Mouse (Mus musculus): Measurements from ENCODE around the gene Tbccd1. TPM values are rescaled to one million over a fixed set of nuclear protein-coding genes. Genes with fewer than 3 reads are reported as not detected.
"Not testable (repeated sequence)": the region's sequence is repeated elsewhere in the genome, so short reads cannot be mapped to it uniquely, and the experiment has no call there.

The Tbccd1 gene
- polyA plus RNA-seq, 1 experiment from 2014 or later: 24.0 TPM

GRCm38 (mm10) chr16:22779228-22779835, 78.1 kb downstream of the Tbccd1 start:
- H3K27ac ChIP-seq: no peak overlapping the region
- H3K4me2 ChIP-seq: no peak overlapping the region
- H3K9me3 ChIP-seq (replicated peaks): no peaks in the 10 kb centered on the region
- WGBS (ENCODE audit: insufficient replicate concordance): 74% methylated on average over 3 of the region's 3 CpGs
- ATAC-seq (ENCODE audit: low read depth): no peak
- no peaks in the 10 kb centered on the region for H3K27me3 ChIP-seq
- H3K4me3 ChIP-seq (replicated peaks): no peak overlapping the region
- no peaks in the 10 kb centered on the region for H3K36me3 ChIP-seq
- no peak for DNase-seq
- no peak overlapping the region for H3K9ac ChIP-seq
- H3K4me1 ChIP-seq (replicated peaks): no peaks in the 10 kb centered on the region

GRCm38 (mm10) chr16:22778296-22778695, 79.2 kb downstream of the Tbccd1 start:
- H3K4me3 ChIP-seq (replicated peaks); H3K4me1 ChIP-seq (replicated peaks); H3K36me3 ChIP-seq; H3K27me3 ChIP-seq; DNase-seq; H3K9me3 ChIP-seq (replicated peaks); ATAC-seq (ENCODE audit: low read depth); H3K27ac ChIP-seq; H3K9ac ChIP-seq; H3K4me2 ChIP-seq: not testable (repeated sequence)
- 79% methylated on average over 12 of the region's 12 CpGs for WGBS (ENCODE audit: insufficient replicate concordance)

GRCm38 (mm10) chr16:22775471-22775985, 81.9 kb downstream of the Tbccd1 start:
- no peaks in the 10 kb centered on the region for H3K27me3 ChIP-seq
- no peaks in the 10 kb centered on the region for H3K9me3 ChIP-seq (replicated peaks)
- WGBS (ENCODE audit: insufficient replicate concordance): 53% methylated on average over 5 of the region's 5 CpGs
- no peak overlapping the region for H3K4me3 ChIP-seq (replicated peaks)
- H3K4me1 ChIP-seq (replicated peaks): no peaks in the 10 kb centered on the region
- no peaks in the 10 kb centered on the region for H3K36me3 ChIP-seq
- no peak for ATAC-seq (ENCODE audit: low read depth)
- DNase-seq: no peak
- H3K4me2 ChIP-seq: no peak overlapping the region
- H3K9ac ChIP-seq: no peak overlapping the region
- no peak overlapping the region for H3K27ac ChIP-seq

GRCm38 (mm10) chr16:22768661-22769060, 88.8 kb downstream of the Tbccd1 start:
- Histone ChIP-seq H3K27ac (no peak overlapping the region), H3K4me3 (replicated peaks) (no peak overlapping the region), H3K27me3 (no peaks in the 10 kb centered on the region), H3K36me3 (no peaks in the 10 kb centered on the region), H3K4me2 (no peak overlapping the region), H3K4me1 (replicated peaks) (no peaks in the 10 kb centered on the region), H3K9ac (no peak overlapping the region), H3K9me3 (replicated peaks) (no peaks in the 10 kb centered on the region)
- WGBS (ENCODE audit: insufficient replicate concordance): 73% methylated on average over 8 of the region's 8 CpGs
- ATAC-seq (ENCODE audit: low read depth) (no peak), DNase-seq (no peak)

GRCm38 (mm10) chr16:22767405-22767804, 90.1 kb downstream of the Tbccd1 start:
- no peaks in the 10 kb centered on the region for H3K27me3 ChIP-seq
- no peaks in the 10 kb centered on the region for H3K36me3 ChIP-seq
- H3K4me3 ChIP-seq (replicated peaks): no peak overlapping the region
- H3K4me1 ChIP-seq (replicated peaks): no peaks in the 10 kb centered on the region
- no peak overlapping the region for H3K27ac ChIP-seq
- no peak for ATAC-seq (ENCODE audit: low read depth)
- H3K9ac ChIP-seq: no peak overlapping the region
- no peak overlapping the region for H3K4me2 ChIP-seq
- H3K9me3 ChIP-seq (replicated peaks): no peaks in the 10 kb centered on the region
- WGBS (ENCODE audit: insufficient replicate concordance): 70% methylated on average over 3 of the region's 3 CpGs
- DNase-seq: no peak

- no peak overlapping the region for H3K4me2 ChIP-seq
- H3K4me1 ChIP-seq (replicated peaks): no peaks in the 10 kb centered on the region
- no peak overlapping the region for H3K9ac ChIP-seq
- H3K9me3 ChIP-seq (replicated peaks): no peaks in the 10 kb centered on the region
- DNase-seq (no peak), ATAC-seq (ENCODE audit: low read depth) (no peak)
- H3K4me3 ChIP-seq (replicated peaks): no peak overlapping the region
- 66% methylated on average over 16 of the region's 16 CpGs for WGBS (ENCODE audit: insufficient replicate concordance)
- H3K27me3 ChIP-seq: no peaks in the 10 kb centered on the region
- no peaks in the 10 kb centered on the region for H3K36me3 ChIP-seq
- no peak overlapping the region for H3K27ac ChIP-seq
Measured at GRCm38 (mm10) chr16:22766738-22767211, 90.7 kb downstream of the Tbccd1 start.

GRCm38 (mm10) chr16:22765531-22765930, 91.9 kb downstream of the Tbccd1 start:
- no peaks in the 10 kb centered on the region for H3K4me1 ChIP-seq (replicated peaks)
- ATAC-seq (ENCODE audit: low read depth): no peak
- DNase-seq: no peak
- H3K9me3 ChIP-seq (replicated peaks): no peaks in the 10 kb centered on the region
- H3K27ac ChIP-seq: no peak overlapping the region
- 71% methylated on average over 7 of the region's 7 CpGs for WGBS (ENCODE audit: insufficient replicate concordance)
- no peak overlapping the region for H3K4me3 ChIP-seq (replicated peaks)
- H3K9ac ChIP-seq: no peak overlapping the region
- no peaks in the 10 kb centered on the region for H3K27me3 ChIP-seq
- no peak overlapping the region for H3K4me2 ChIP-seq
- H3K36me3 ChIP-seq: no peaks in the 10 kb centered on the region

Other genes starting within 250 kb of the Tbccd1 start
- gene Dgkg, start 200.4 kb downstream of the Tbccd1 start, polyA plus RNA-seq (2015; fragmentation: Nextera tagmentation; extraction: Ambion mirVana): 0.75 and 0.81 TPM in 2 replicates
- gene Crygs, start 46.1 kb downstream of the Tbccd1 start, polyA plus RNA-seq (2015; fragmentation: Nextera tagmentation; extraction: Ambion mirVana): 0.17 and 0.27 TPM in 2 replicates
- gene Dnajb11, start 176 bp upstream of the Tbccd1 start, polyA plus RNA-seq (2015; fragmentation: Nextera tagmentation; extraction: Ambion mirVana): 78.9 and 90.1 TPM in 2 replicates
- gene Ahsg, start 33.6 kb upstream of the Tbccd1 start, polyA plus RNA-seq (2015; fragmentation: Nextera tagmentation; extraction: Ambion mirVana): 513 TPM in 2 replicates
- gene Fetub, start 60.7 kb upstream of the Tbccd1 start, polyA plus RNA-seq (2015; fragmentation: Nextera tagmentation; extraction: Ambion mirVana): 0.80 and 0.86 TPM in 2 replicates
- gene Hrg, start 93.4 kb upstream of the Tbccd1 start, polyA plus RNA-seq (2015; fragmentation: Nextera tagmentation; extraction: Ambion mirVana): 0.32 and 0.43 TPM in 2 replicates
- 6.6 and 7.0 TPM in 2 replicates for gene Kng2, start 171.8 kb upstream of the Tbccd1 start, polyA plus RNA-seq (2015; fragmentation: Nextera tagmentation; extraction: Ambion mirVana)
- gene Kng1, start 200.2 kb upstream of the Tbccd1 start, polyA plus RNA-seq (2015; fragmentation: Nextera tagmentation; extraction: Ambion mirVana): 274 and 287 TPM in 2 replicates
- 75.2 and 94.5 TPM in 2 replicates for gene Eif4a2, start 249.8 kb upstream of the Tbccd1 start, polyA plus RNA-seq (2015; fragmentation: Nextera tagmentation; extraction: Ambion mirVana)